Mouse (Mus musculus) liver, postnatal 0 days (tissue): Measurements from ENCODE around the gene Bmpr1a.

ENCODE experiments used
- CTCF ChIP-seq: sonication (generic); IDR thresholded peaks from 2 replicates; pipeline ENCODE4 v1.5.1; 2016; ENCODE audit warnings: antibody characterized with exemption, low read depth
- EP300 ChIP-seq: IDR thresholded peaks from 2 replicates; pipeline ENCODE4 v1.6.1; 2016; ENCODE audit warnings: antibody characterized with exemption, low read depth, mild to moderate bottlenecking

DNA sequence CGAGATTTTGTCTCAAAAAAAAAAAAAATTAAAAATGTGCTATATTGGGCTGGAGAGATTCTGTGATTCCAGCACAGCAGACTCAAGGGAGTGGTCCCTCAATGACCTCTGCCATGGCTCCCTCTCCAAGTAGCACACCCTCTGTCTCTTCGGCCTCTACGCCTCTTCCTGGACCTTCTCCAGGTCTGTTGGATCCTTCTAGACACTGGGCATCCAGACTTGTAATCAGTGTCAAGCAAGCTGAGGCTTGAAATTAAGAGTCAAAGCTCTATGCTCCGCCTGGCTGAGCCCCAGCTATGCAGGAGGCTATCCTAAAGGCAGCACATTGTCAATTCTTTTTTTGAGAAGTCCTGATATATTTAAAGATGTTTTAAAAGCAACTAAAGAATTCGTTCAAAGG is 30.4 kb upstream of the Bmpr1a start:
- no peak for TF ChIP-seq CTCF
- no peak for TF ChIP-seq EP300
